Mouse (Mus musculus) olfactory bulb, adult 2 months (tissue): Measurements from ENCODE around the gene Dis3.

Source experiments
- CTCF ChIP-seq: fragments of 200-500 bp; IDR thresholded peaks from 2 replicates; pipeline ENCODE4 v1.5.1; 2012; ENCODE audit warnings: low read depth, mild to moderate bottlenecking, low read length, moderate library complexity; ENCODE audit not compliant: insufficient read depth
- POLR2A ChIP-seq: fragments of 200-500 bp; IDR thresholded peaks from 2 replicates; pipeline ENCODE4 v1.6.1; 2012; ENCODE audit warnings: mild to moderate bottlenecking, low read depth, low read length, moderate library complexity; ENCODE audit not compliant: insufficient read depth

DNA sequence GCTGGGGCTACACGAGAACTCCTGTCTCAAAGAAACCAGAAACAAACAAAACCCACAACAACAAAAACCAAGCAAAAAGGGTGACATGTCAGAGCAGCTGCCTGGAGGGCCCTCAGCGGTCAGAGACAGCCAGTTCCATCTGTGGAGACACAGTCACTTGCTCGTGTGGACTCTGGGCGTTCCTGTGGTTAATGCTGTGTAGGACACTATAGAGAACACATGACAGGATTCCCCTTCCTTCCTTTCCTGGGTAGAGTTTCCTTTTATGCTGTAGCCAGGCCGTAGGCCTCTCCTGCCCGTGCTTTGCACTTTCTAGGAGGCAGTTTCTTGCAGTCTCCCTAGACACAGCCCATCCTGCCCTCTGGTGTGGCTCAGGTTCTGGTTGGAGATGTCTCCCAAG, 9.2 kb upstream of the Dis3 start:
- TF ChIP-seq CTCF (no peak), POLR2A (no peak)
